Mouse (Mus musculus): ENCODE measurements around the gene Prr5l. TPM values are rescaled to one million over a fixed set of nuclear protein-coding genes. Genes with fewer than 3 reads are reported as not detected.
A peak's percentile ranks its signal among the peaks of the same experiment; 100 is the strongest.

Gene Prr5l
- total and polyA plus RNA-seq, 3 experiments, result 0.89 to 3.4 (median 1.4) TPM

GRCm38 (mm10) chr2:101715650-101716323 lies 167.0 kb downstream of the Prr5l start:
- peak; percentile 44 to 66 for DNase-seq

GRCm38 (mm10) chr2:101711608-101712007 lies 171.2 kb downstream of the Prr5l start:
- Histone ChIP-seq H3K4me3 (no peak overlapping the region), H3K9ac (ENCODE audit: low read depth, low read length) (no peak overlapping the region), H3K36me3 (ENCODE audit: control insufficient read depth, insufficient read depth, low read length) (no peaks in the 10 kb centered on the region), H3K79me2 (replicated peaks; ENCODE audit: control insufficient read depth, insufficient read depth, low read length) (no peaks in the 10 kb centered on the region), H3K4me1 (ENCODE audit: control insufficient read depth, insufficient read depth, low read length) (no peaks in the 10 kb centered on the region), H3K27me3 (ENCODE audit: control insufficient read depth, insufficient read depth, low read length) (no peaks in the 10 kb centered on the region), H3K27ac (no peak overlapping the region)
- TF ChIP-seq EP300 (IDR thresholded peaks at IDR 0.05; ENCODE audit: insufficient read depth, low read depth, low read length) (no peak), POLR2A (IDR thresholded peaks at IDR 0.05; ENCODE audit: insufficient read depth, low read depth, low read length) (no peak), CTCF (IDR thresholded peaks at IDR 0.05) (no peak)
- DNase-seq, result no peak
- WGBS, result 88% methylated on average over 3 of the region's 3 CpGs
- intact Hi-C loops (cut with DNase I), result no loop called here

More at GRCm38 (mm10) chr2:101715650-101716323, 167.0 kb downstream of the Prr5l start:
- H3K4me1 ChIP-seq (ENCODE audit: control insufficient read depth, insufficient read depth, low read length), result no peaks in the 10 kb centered on the region
- no peaks in the 10 kb centered on the region for H3K79me2 ChIP-seq (replicated peaks; ENCODE audit: control insufficient read depth, insufficient read depth, low read length)
- TF ChIP-seq CTCF (IDR thresholded peaks at IDR 0.05), result peak; percentile 74
- no peak for TF ChIP-seq POLR2A (IDR thresholded peaks at IDR 0.05; ENCODE audit: insufficient read depth, low read depth, low read length)
- intact Hi-C loops (cut with DNase I), result loop anchor here (5.0 kb wide), 1 partner anchor 82 kb away; no protein-coding TSS in a partner anchor
- H3K27me3 ChIP-seq (ENCODE audit: control insufficient read depth, insufficient read depth, low read length), result no peaks in the 10 kb centered on the region
- H3K27ac ChIP-seq, result no peak overlapping the region
- no peak overlapping the region for H3K9ac ChIP-seq (ENCODE audit: low read depth, low read length)
- WGBS, result 67% methylated on average over 8 of the region's 8 CpGs
- H3K36me3 ChIP-seq (ENCODE audit: control insufficient read depth, insufficient read depth, low read length), result no peaks in the 10 kb centered on the region
- no peak overlapping the region for H3K4me3 ChIP-seq

GRCm38 (mm10) chr2:101705941-101706485 lies 176.8 kb downstream of the Prr5l start:
- no peaks in the 10 kb centered on the region for H3K27me3 ChIP-seq (ENCODE audit: control insufficient read depth, insufficient read depth, low read length)
- WGBS, result 39% methylated on average over 5 of the region's 5 CpGs
- no peak for DNase-seq

GRCm38 (mm10) chr2:101699284-101699683 lies 183.5 kb downstream of the Prr5l start:
- no peak for TF ChIP-seq POLR2A (IDR thresholded peaks at IDR 0.05; ENCODE audit: insufficient read depth, low read depth, low read length)
- no peak for TF ChIP-seq EP300 (IDR thresholded peaks at IDR 0.05; ENCODE audit: insufficient read depth, low read depth, low read length)
- no peak for TF ChIP-seq CTCF (IDR thresholded peaks at IDR 0.05)
- intact Hi-C loops (cut with DNase I), result no loop called here
- no peaks in the 10 kb centered on the region for H3K4me1 ChIP-seq (ENCODE audit: control insufficient read depth, insufficient read depth, low read length)
- WGBS, result 50% methylated on average over 4 of the region's 4 CpGs
- H3K36me3 ChIP-seq (ENCODE audit: control insufficient read depth, insufficient read depth, low read length), result no peaks in the 10 kb centered on the region
- H3K27ac ChIP-seq, result no peak overlapping the region
- H3K4me3 ChIP-seq, result no peak overlapping the region
- no peak for DNase-seq
- H3K27me3 ChIP-seq (ENCODE audit: control insufficient read depth, insufficient read depth, low read length), result no peaks in the 10 kb centered on the region
- no peaks in the 10 kb centered on the region for H3K79me2 ChIP-seq (replicated peaks; ENCODE audit: control insufficient read depth, insufficient read depth, low read length)
- no peak overlapping the region for H3K9ac ChIP-seq (ENCODE audit: low read depth, low read length)

More at GRCm38 (mm10) chr2:101705941-101706485, 176.8 kb downstream of the Prr5l start:
- intact Hi-C loops (cut with DNase I), result loop anchor here (2.0 to 10.0 kb wide), 2 partner anchors 165 to 749 kb away; partner anchors contain the start of gene Fjx1
- no peak overlapping the region for H3K4me3 ChIP-seq
- no peaks in the 10 kb centered on the region for H3K36me3 ChIP-seq (ENCODE audit: control insufficient read depth, insufficient read depth, low read length)
- H3K4me1 ChIP-seq (ENCODE audit: control insufficient read depth, insufficient read depth, low read length), result peaks cover 1% of the 10 kb centered on the region; the same call in 1 of the 2 replicates
- H3K9ac ChIP-seq (ENCODE audit: low read depth, low read length), result no peak overlapping the region
- TF ChIP-seq EP300 (IDR thresholded peaks at IDR 0.05; ENCODE audit: insufficient read depth, low read depth, low read length) (no peak), CTCF (IDR thresholded peaks at IDR 0.05) (peak; percentile 74), POLR2A (IDR thresholded peaks at IDR 0.05; ENCODE audit: insufficient read depth, low read depth, low read length) (no peak)
- H3K27ac ChIP-seq, result no peak overlapping the region
- H3K79me2 ChIP-seq (replicated peaks; ENCODE audit: control insufficient read depth, insufficient read depth, low read length), result no peaks in the 10 kb centered on the region

- Histone ChIP-seq H3K79me2 (replicated peaks; ENCODE audit: control insufficient read depth, insufficient read depth, low read length) (no peaks in the 10 kb centered on the region), H3K27ac (no peak overlapping the region), H3K36me3 (ENCODE audit: control insufficient read depth, insufficient read depth, low read length) (peaks cover 8% of the 10 kb centered on the region), H3K4me1 (ENCODE audit: control insufficient read depth, insufficient read depth, low read length) (no peaks in the 10 kb centered on the region), H3K27me3 (ENCODE audit: control insufficient read depth, insufficient read depth, low read length) (no peaks in the 10 kb centered on the region), H3K9ac (ENCODE audit: low read depth, low read length) (no peak overlapping the region), H3K4me3 (no peak overlapping the region)
- no peak for DNase-seq
- intact Hi-C loops (cut with DNase I), result loop anchor here (2.0 kb wide), 2 partner anchors 133 to 175 kb away; no protein-coding TSS in a partner anchor
- WGBS, result 87% methylated on average over 7 of the region's 7 CpGs
- no peak for TF ChIP-seq POLR2A (IDR thresholded peaks at IDR 0.05; ENCODE audit: insufficient read depth, low read depth, low read length)
- no peak for TF ChIP-seq CTCF (IDR thresholded peaks at IDR 0.05)
- no peak for TF ChIP-seq EP300 (IDR thresholded peaks at IDR 0.05; ENCODE audit: insufficient read depth, low read depth, low read length)
These were observed 187.2 kb downstream of the Prr5l start for GRCm38 (mm10) chr2:101695584-101695983.

All from heart, adult 2 months (tissue).